Mouse (Mus musculus) kidney, embryonic 16.5 days (tissue): Measurements from ENCODE around the gene Mrps34. TPM values are rescaled to one million over a fixed set of nuclear protein-coding genes. Genes with fewer than 3 reads are reported as not detected.

ENCODE experiments used
- ATAC-seq: fragments of 200-750 bp; cut with Nextera tagmentation; 2 replicates; pipeline ENCODE4 v1.8.0; 2017; ENCODE audit warnings: moderate TSS enrichment; ENCODE audit not compliant: low FRiP score, low TSS enrichment
- H3K27ac ChIP-seq: fragments of 300-500 bp; sonication (generic); 2 replicates; pipeline ENCODE4 v1.5.1; 2014; ENCODE audit warnings: low read length
- H3K27me3 ChIP-seq: fragments of 300-500 bp; sonication (generic); 2 replicates; pipeline ENCODE4 v1.6.1; 2014; ENCODE audit warnings: low read length, control low read depth, mixed read lengths; ENCODE audit not compliant: insufficient read depth
- H3K36me3 ChIP-seq: fragments of 300-500 bp; sonication (generic); 2 replicates; pipeline ENCODE4 v1.6.1; 2014; ENCODE audit warnings: low read length, control low read depth, mixed read lengths; ENCODE audit not compliant: insufficient read depth
- H3K4me1 ChIP-seq: fragments of 300-500 bp; sonication (generic); 2 replicates; pipeline ENCODE4 v1.6.1; 2014; ENCODE audit warnings: low read length, control low read depth, mixed read lengths; ENCODE audit not compliant: insufficient read depth
- H3K4me2 ChIP-seq: fragments of 300-500 bp; sonication (generic); replicated peaks from 2 replicates; pipeline ENCODE4 v1.6.1; 2014; ENCODE audit warnings: low read depth, low read length
- H3K4me3 ChIP-seq: fragments of 300-500 bp; sonication (generic); 2 replicates; pipeline ENCODE4 v1.5.1; 2014; ENCODE audit warnings: mild to moderate bottlenecking, low read length
- H3K9ac ChIP-seq: fragments of 300-500 bp; sonication (generic); replicated peaks from 2 replicates; pipeline ENCODE4 v1.6.1; 2014; ENCODE audit warnings: low read length
- H3K9me3 ChIP-seq: fragments of 300-500 bp; sonication (generic); 2 replicates; pipeline ENCODE4 v1.6.1; 2016; ENCODE audit warnings: low read length, control low read depth
- WGBS: fragments of 180-500 bp; shearing (Covaris S2); extraction: QIAGEN DNeasy Blood & Tissue Kit; methylation state at CpG from one replicate; pipeline ENCODE4 v1.1.7; 2014; 5-methylcytosine and 5-hydroxymethylcytosine counted together
- polyA plus RNA-seq: library from polyadenylated mRNA; unstranded; fragments of >200 nt; fragmentation: Nextera tagmentation; extraction: Ambion mirVana; gene quantifications from 2 replicates; pipeline ENCODE4 v1.2.1, GENCODE M21; 2015

Gene Mrps34
- polyA plus RNA-seq, 1 experiment from 2014 or later = 102 TPM

GRCm38 (mm10) chr17:24877336-24878116 is 17.4 kb upstream of the Mrps34 start:
- Histone ChIP-seq H3K4me3 (no peak overlapping the region), H3K4me2 (no peak overlapping the region), H3K27me3 (no peaks in the 10 kb centered on the region), H3K9ac (peak overlapping the region; percentile 43; the same call in 1 of the 2 replicates), H3K36me3 (no peaks in the 10 kb centered on the region), H3K4me1 (no peaks in the 10 kb centered on the region), H3K9me3 (no peaks in the 10 kb centered on the region), H3K27ac (peak overlapping the region; percentile 54)
- peak; percentile 52; the same call in 1 of the 2 replicates for ATAC-seq
- WGBS = 56% methylated on average over 10 of the region's 10 CpGs

GRCm38 (mm10) chr17:24878117-24878397 is 16.9 kb upstream of the Mrps34 start:
- Histone ChIP-seq H3K4me1 (no peaks in the 10 kb centered on the region), H3K9me3 (no peaks in the 10 kb centered on the region), H3K4me3 (no peak overlapping the region), H3K27ac (peak overlapping the region; percentile 54), H3K36me3 (0 out of 2 replicates have a peak, but pooled peaks cover 3% of the 10 kb centered on the region), H3K4me2 (no peak overlapping the region), H3K27me3 (no peaks in the 10 kb centered on the region), H3K9ac (peak overlapping the region; percentile 43; the same call in 1 of the 2 replicates)
- WGBS = 26% methylated on average over 5 of the region's 5 CpGs
- ATAC-seq = no peak

- ATAC-seq = no peak
- 0 out of 2 replicates have a peak, but pooled peaks cover 3% of the 10 kb centered on the region for H3K36me3 ChIP-seq
- H3K27me3 ChIP-seq = no peaks in the 10 kb centered on the region
- H3K27ac ChIP-seq = no peak overlapping the region
- 70% methylated on average over 8 of the region's 8 CpGs for WGBS
- no peaks in the 10 kb centered on the region for H3K4me1 ChIP-seq
- H3K4me3 ChIP-seq = no peak overlapping the region
- peak overlapping the region; percentile 43; the same call in 1 of the 2 replicates for H3K9ac ChIP-seq
- no peak overlapping the region for H3K4me2 ChIP-seq
- no peaks in the 10 kb centered on the region for H3K9me3 ChIP-seq
Measured at GRCm38 (mm10) chr17:24878531-24878930, 16.4 kb upstream of the Mrps34 start.

- 44% methylated on average over 7 of the region's 7 CpGs for WGBS
- H3K36me3 ChIP-seq = 0 out of 2 replicates have a peak, but pooled peaks cover 3% of the 10 kb centered on the region
- no peak overlapping the region for H3K4me3 ChIP-seq
- H3K27ac ChIP-seq = no peak overlapping the region
- no peaks in the 10 kb centered on the region for H3K27me3 ChIP-seq
- no peaks in the 10 kb centered on the region for H3K9me3 ChIP-seq
- H3K4me1 ChIP-seq = peaks cover 6% of the 10 kb centered on the region
- H3K9ac ChIP-seq = no peak overlapping the region
- ATAC-seq = no peak
- no peak overlapping the region for H3K4me2 ChIP-seq
Measured at GRCm38 (mm10) chr17:24881738-24882440, 13.0 kb upstream of the Mrps34 start.

- Histone ChIP-seq H3K9me3 (no peaks in the 10 kb centered on the region), H3K27ac (no peak overlapping the region), H3K9ac (no peak overlapping the region), H3K4me1 (peaks cover 17% of the 10 kb centered on the region), H3K27me3 (no peaks in the 10 kb centered on the region), H3K36me3 (0 out of 2 replicates have a peak, but pooled peaks cover 3% of the 10 kb centered on the region), H3K4me2 (no peak overlapping the region), H3K4me3 (no peak overlapping the region)
- 86% methylated on average over 6 of the region's 6 CpGs for WGBS
- ATAC-seq = no peak
Measured at GRCm38 (mm10) chr17:24884391-24884790, 10.5 kb upstream of the Mrps34 start.

- H3K4me3 ChIP-seq = peak overlapping the region; percentile 84
- H3K4me2 ChIP-seq = peak overlapping the region; percentile 64
- H3K27me3 ChIP-seq = no peaks in the 10 kb centered on the region
- peak overlapping the region; percentile 71 for H3K9ac ChIP-seq
- no peaks in the 10 kb centered on the region for H3K9me3 ChIP-seq
- 25% methylated on average over 22 of the region's 22 CpGs for WGBS
- peaks cover 17% of the 10 kb centered on the region for H3K4me1 ChIP-seq
- peaks cover 8% of the 10 kb centered on the region; the same call in 1 of the 2 replicates for H3K36me3 ChIP-seq
- ATAC-seq = no peak
- no peak overlapping the region for H3K27ac ChIP-seq
Measured at GRCm38 (mm10) chr17:24885356-24886133, 9.4 kb upstream of the Mrps34 start.

- peak within 1 kb of the TSS; percentile 76; the same call in 1 of the 2 replicates for H3K27ac ChIP-seq
- under 1% methylated on average over 68 of the region's 69 CpGs for WGBS
- no peaks in the 10 kb centered on the region for H3K9me3 ChIP-seq
- ATAC-seq = peak; percentile 97
- H3K9ac ChIP-seq = peak within 1 kb of the TSS; percentile 89
- H3K4me1 ChIP-seq = peaks cover 17% of the 10 kb centered on the region
- peaks cover 15% of the 10 kb centered on the region for H3K36me3 ChIP-seq
- H3K4me2 ChIP-seq = peak within 1 kb of the TSS; percentile 84
- no peaks in the 10 kb centered on the region for H3K27me3 ChIP-seq
- peak within 1 kb of the TSS; percentile 84 for H3K4me3 ChIP-seq
Measured at GRCm38 (mm10) chr17:24886134-24886931, 8.6 kb upstream of the Mrps34 start, which contains the start of the genes Nubp2 and Spsb3. Gene Nubp2 (minus strand): TSS chr17:24886349. Gene Spsb3 (plus strand): TSS chr17:24886643.

GRCm38 (mm10) chr17:24886932-24887271 is 8.0 kb upstream of the Mrps34 start:
- 2% methylated on average over 18 of the region's 18 CpGs for WGBS
- Histone ChIP-seq H3K4me1 (peaks cover 17% of the 10 kb centered on the region), H3K4me2 (peak overlapping the region; percentile 84), H3K9ac (peak overlapping the region; percentile 89), H3K4me3 (peak overlapping the region; percentile 84), H3K27ac (peak overlapping the region; percentile 76; the same call in 1 of the 2 replicates), H3K9me3 (no peaks in the 10 kb centered on the region), H3K27me3 (no peaks in the 10 kb centered on the region), H3K36me3 (peaks cover 19% of the 10 kb centered on the region)
- peak; percentile 43 for ATAC-seq
